Mouse (Mus musculus) kidney, adult 8-10 months (tissue): Measurements from ENCODE around the gene Yipf4.

ENCODE experiments used
- DNase-seq, 2 experiments: peaks; one replicate each; pipeline ENCODE4 v3.0.0; 2022

The Yipf4 gene

GRCm38 (mm10) chr17:74526806-74527653 is 37.7 kb downstream of the Yipf4 start:
- DNase-seq, result peak in 1 of 2 experiments; percentile 7

GRCm38 (mm10) chr17:74527729-74528607 is 38.7 kb downstream of the Yipf4 start, which contains the start of gene Birc6:
Gene Birc6 (plus strand): TSS chr17:74528295.
- DNase-seq, result peak; percentile 100

DNA sequence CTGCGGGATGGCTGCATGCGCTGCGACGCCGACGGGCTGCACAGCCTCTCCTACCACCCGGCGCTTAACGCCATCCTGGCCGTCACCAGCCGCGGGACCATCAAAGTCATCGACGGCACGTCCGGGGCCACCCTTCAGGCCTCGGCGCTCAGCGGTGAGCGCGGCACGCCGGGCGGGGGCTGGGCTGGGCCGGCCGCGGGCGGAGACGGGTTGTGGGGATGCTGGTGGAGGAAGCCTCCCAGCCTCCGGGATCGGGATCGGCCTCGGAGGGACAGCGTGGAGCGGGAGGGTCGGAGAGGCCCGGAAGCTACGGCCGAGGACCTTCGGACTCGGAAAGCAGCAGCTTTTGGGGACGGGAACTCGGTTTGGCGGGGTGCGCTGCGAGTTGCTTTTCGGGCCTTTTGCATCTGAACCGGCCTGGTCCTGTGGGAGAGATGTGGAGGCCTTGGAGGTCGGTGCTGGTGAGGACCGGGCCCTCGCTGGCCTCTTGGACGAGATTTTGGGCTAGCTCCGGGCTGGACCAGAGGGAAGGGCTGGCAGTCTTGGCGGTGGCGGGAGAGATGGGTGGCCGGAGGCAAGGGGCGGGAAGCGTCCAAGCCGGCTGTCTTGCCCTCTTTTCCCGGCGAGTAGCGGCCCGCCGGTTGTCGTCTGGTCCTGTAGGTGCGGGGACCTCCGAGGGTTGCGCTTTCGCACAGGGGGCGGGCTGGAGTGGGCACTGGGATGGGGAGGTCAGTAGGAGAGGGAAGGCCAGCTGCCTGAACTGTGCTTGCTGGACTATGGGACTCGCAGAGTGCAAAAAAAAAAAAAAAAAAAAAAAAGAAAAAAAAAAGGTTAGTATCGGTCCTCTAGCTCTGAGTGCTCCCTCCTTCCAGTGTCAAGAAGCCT is 39.6 kb downstream of the Yipf4 start:
- DNase-seq, result no peak

GRCm38 (mm10) chr17:74529533-74529824 is 40.2 kb downstream of the Yipf4 start:
- DNase-seq, result peak; percentile 11 to 12

DNA sequence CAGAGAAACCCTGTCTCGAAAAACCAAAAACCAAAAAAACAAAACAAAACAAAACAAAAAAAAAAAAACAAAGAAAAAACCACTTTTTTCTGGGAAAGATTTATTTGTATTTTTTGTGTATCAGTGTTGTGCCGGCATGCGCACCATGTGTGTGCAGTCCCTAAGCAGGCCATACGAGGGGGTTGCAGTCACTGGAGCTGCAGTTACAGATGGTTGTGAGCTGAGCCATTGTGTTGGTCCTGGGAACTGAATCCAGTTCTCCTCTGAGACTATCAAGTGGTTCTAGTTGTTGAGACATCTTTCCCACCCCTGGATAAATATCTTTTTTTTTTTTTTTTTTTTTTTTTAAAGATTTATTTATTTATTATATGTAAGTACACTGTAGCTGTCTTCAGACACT is 45.7 kb downstream of the Yipf4 start:
- no peak for DNase-seq

DNA sequence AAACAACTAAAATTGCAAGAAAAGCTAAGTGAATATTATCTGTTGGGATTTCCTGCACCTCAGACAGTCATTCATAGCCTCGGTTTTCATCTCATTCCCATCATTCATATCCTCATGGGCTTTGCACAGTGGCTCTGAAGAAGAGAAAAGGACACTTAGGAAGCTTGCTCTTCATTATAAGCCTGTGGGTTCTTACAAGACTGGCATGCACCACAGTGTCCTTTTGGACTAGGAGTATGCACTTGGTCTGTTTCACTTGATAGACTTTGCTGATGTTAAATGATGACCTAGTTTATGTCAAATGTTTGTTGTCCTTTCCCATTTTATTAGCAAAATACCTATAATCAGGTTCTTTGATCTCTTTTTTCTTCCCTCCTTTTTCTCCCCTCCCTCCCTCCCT is 48.2 kb downstream of the Yipf4 start:
- DNase-seq, result no peak

DNA sequence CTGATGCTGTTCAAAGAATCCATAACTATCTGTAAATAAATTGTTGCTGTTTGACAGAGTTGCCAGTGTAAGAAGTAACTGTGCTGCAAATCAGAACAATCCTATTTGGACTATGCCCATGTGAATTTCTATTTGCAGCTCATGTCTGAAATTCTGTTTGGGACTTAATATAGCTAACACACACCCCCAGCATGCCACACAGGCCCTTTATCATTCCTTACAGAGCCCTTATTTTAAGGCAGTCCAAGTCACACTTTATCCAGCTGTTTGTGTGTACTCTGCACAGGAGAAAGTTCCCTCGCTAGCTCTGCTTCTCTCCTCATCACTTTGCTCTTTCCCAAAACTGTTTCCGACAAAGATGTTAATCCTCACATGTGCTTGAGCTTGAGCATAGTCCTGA is 54.3 kb downstream of the Yipf4 start:
- no peak for DNase-seq
